Mouse (Mus musculus) CH12.LX (cell line): Measurements from ENCODE around the gene Defa20. TPM values are rescaled to one million over a fixed set of nuclear protein-coding genes. Genes with fewer than 3 reads are reported as not detected.
"Not testable (repeated sequence)": the region's sequence is repeated elsewhere in the genome, so short reads cannot be mapped to it uniquely, and the experiment has no call there.

Experiments
- DNase-seq: peaks from one replicate; pipeline ENCODE4 v3.0.0-alpha.2; 2013; ENCODE audit errors: extremely low read depth
- H3K27ac ChIP-seq: 2 replicates; pipeline ENCODE4 v1.5.1; 2012; ENCODE audit warnings: low read depth, mild to moderate bottlenecking, control low read depth, moderate library complexity; ENCODE audit not compliant: insufficient read depth
- H3K27me3 ChIP-seq: replicated peaks from 2 replicates; pipeline ENCODE3; 2012; ENCODE audit warnings: inconsistent platforms
- H3K36me3 ChIP-seq, 2 experiments: replicated peaks in 1 of 2; 2 replicates each; pipeline versions ENCODE3 to v1.6.1; 2012; ENCODE audit warnings: inconsistent platforms in 1 of 2, low read length in 1 of 2, mild to moderate bottlenecking in 1 of 2, mixed read lengths in 1 of 2, moderate library complexity in 1 of 2; ENCODE audit not compliant: control insufficient read depth in 1 of 2, insufficient read depth in 1 of 2
- H3K4me1 ChIP-seq, 2 experiments: 2 replicates each; pipeline ENCODE4 v1.6.1; 2012; ENCODE audit warnings: inconsistent platforms in 1 of 2, moderate library complexity in 1 of 2; ENCODE audit not compliant: insufficient read depth in 2 of 2, control insufficient read depth in 1 of 2
- H3K4me2 ChIP-seq: 2 replicates; pipeline ENCODE4 v1.6.1; 2012; ENCODE audit warnings: low read depth, mild to moderate bottlenecking, control low read depth; ENCODE audit not compliant: poor library complexity, insufficient read depth, severe bottlenecking
- H3K4me3 ChIP-seq, 3 experiments: fragments of 150-350 bp in 1 of 3; sonication (generic) in 1 of 3; replicated peaks in 1 of 3; 2 replicates each; pipeline versions ENCODE3 to v1.5.1; 2011 to 2012; ENCODE audit warnings: low read depth in 2 of 3, low read length in 2 of 3, mild to moderate bottlenecking in 2 of 3, moderate library complexity in 2 of 3, control low read depth in 1 of 3, improper control_type of control experiment in 1 of 3, inconsistent platforms in 1 of 3, mixed read lengths in 1 of 3; ENCODE audit not compliant: poor library complexity in 1 of 3
- H3K79me2 ChIP-seq: replicated peaks from 2 replicates; pipeline ENCODE4 v1.6.1; 2012; ENCODE audit warnings: mild to moderate bottlenecking, moderate library complexity; ENCODE audit not compliant: control insufficient read depth, poor library complexity, insufficient read depth, severe bottlenecking; ENCODE audit errors: extremely low read depth
- H3K9ac ChIP-seq: 2 replicates; pipeline ENCODE4 v1.6.1; 2012; ENCODE audit warnings: low read depth, mild to moderate bottlenecking, control low read depth, moderate library complexity; ENCODE audit not compliant: insufficient read depth
- H3K9me3 ChIP-seq: replicated peaks from 2 replicates; pipeline ENCODE3; 2012; ENCODE audit warnings: low read length, inconsistent platforms, mixed read lengths
- dilution Hi-C: fragments of 300-500 bp; cut with MboI; formaldehyde crosslinking; loops from 2 replicates; pipeline ENCODE4 v1.14.3; 2020; ENCODE audit warnings: low sequenced_read_pairs; ENCODE audit not compliant: extremely low pct_unique_long_range_greater_than_20kb, extremely low pct_ligation_motif_present
- in situ Hi-C: fragments of 300-500 bp; cut with MboI; formaldehyde crosslinking; loops from 3 replicates; pipeline ENCODE4 v1.14.3; 2019; ENCODE audit warnings: low sequenced_read_pairs, low pct_ligation_motif_present, low pct_unique_long_range_greater_than_20kb, mixed read lengths
- polyA plus RNA-seq: library from polyadenylated mRNA; unstranded; fragments of >175 nt; gene quantifications from 2 replicates; pipeline ENCODE4 v1.2.1, GENCODE M21; 2012; ENCODE audit warnings: low read depth; ENCODE audit not compliant: insufficient read length
- total RNA-seq, 2 experiments: library from RNA; depleted of rRNA; stranded (reverse); fragments of 300-350 nt in 1 of 2; fragments of >200 nt in 1 of 2; gene quantifications; 2 replicates each; pipeline ENCODE4 v1.2.3; 2012 to 2014

Defa20 gene
- total RNA-seq (2012; rRNA removed) (not detected in 2 replicates), total RNA-seq (2014; rRNA removed) (not detected in 2 replicates), polyA plus RNA-seq (not detected in 2 replicates)

GRCm38 (mm10) chr8:21508958-21509357 lies at the start of gene Defa20:
TSS of gene Defa20 (plus strand) at chr8:21509258.
- DNase-seq, H3K9ac ChIP-seq, in situ Hi-C loops, H3K4me3 ChIP-seq, dilution Hi-C loops, H3K4me2 ChIP-seq, H3K27ac ChIP-seq, H3K79me2 ChIP-seq, H3K27me3 ChIP-seq, H3K36me3 ChIP-seq, H3K4me1 ChIP-seq, H3K9me3 ChIP-seq: not testable (repeated sequence)

GRCm38 (mm10) chr8:21528732-21529131 lies 19.7 kb downstream of the Defa20 start, which contains the start of gene Defa32:
TSS of gene Defa32 (plus strand) at chr8:21529032.
- H3K36me3 ChIP-seq, H3K79me2 ChIP-seq, DNase-seq, H3K27ac ChIP-seq, H3K4me3 ChIP-seq, H3K4me1 ChIP-seq, H3K27me3 ChIP-seq, in situ Hi-C loops, H3K9me3 ChIP-seq, H3K4me2 ChIP-seq, H3K9ac ChIP-seq, dilution Hi-C loops: not testable (repeated sequence)

Other genes with a start within 250 kb of the Defa20 start
- gene Defa27, start 193.7 kb upstream of the Defa20 start, total RNA-seq (2012; rRNA removed): not detected in 2 replicates
- not detected in 2 replicates for gene Defa27, start 193.7 kb upstream of the Defa20 start, total RNA-seq (2014; rRNA removed)
- gene Defa27, start 193.7 kb upstream of the Defa20 start, polyA plus RNA-seq: not detected in 2 replicates
- not detected in 2 replicates for gene Defa29, start 182.2 kb upstream of the Defa20 start, total RNA-seq (2012; rRNA removed)
- gene Defa29, start 182.2 kb upstream of the Defa20 start, total RNA-seq (2014; rRNA removed): not detected in 2 replicates
- not detected in 2 replicates for gene Defa29, start 182.2 kb upstream of the Defa20 start, polyA plus RNA-seq
- not detected in 2 replicates for gene Defa2, start 130.7 kb upstream of the Defa20 start, total RNA-seq (2012; rRNA removed)
- not detected in 2 replicates for gene Defa2, start 130.7 kb upstream of the Defa20 start, total RNA-seq (2014; rRNA removed)
- gene Defa2, start 130.7 kb upstream of the Defa20 start, polyA plus RNA-seq: not detected in 2 replicates
- gene Defa33, start 117.4 kb upstream of the Defa20 start, total RNA-seq (2012; rRNA removed): not detected in 2 replicates
- not detected in 2 replicates for gene Defa33, start 117.4 kb upstream of the Defa20 start, total RNA-seq (2014; rRNA removed)
- gene Defa33, start 117.4 kb upstream of the Defa20 start, polyA plus RNA-seq: not detected in 2 replicates
- gene Defa36, start 81.8 kb upstream of the Defa20 start, total RNA-seq (2012; rRNA removed): not detected in 2 replicates
- not detected in 2 replicates for gene Defa36, start 81.8 kb upstream of the Defa20 start, total RNA-seq (2014; rRNA removed)
- not detected in 2 replicates for gene Defa36, start 81.8 kb upstream of the Defa20 start, polyA plus RNA-seq
- not detected in 2 replicates for gene Gm7849, start 52.7 kb upstream of the Defa20 start, total RNA-seq (2012; rRNA removed)
- not detected in 2 replicates for gene Gm7849, start 52.7 kb upstream of the Defa20 start, total RNA-seq (2014; rRNA removed)
- gene Gm7849, start 52.7 kb upstream of the Defa20 start, polyA plus RNA-seq: not detected in 2 replicates
- not detected in 2 replicates for gene Defa32, start 19.8 kb downstream of the Defa20 start, total RNA-seq (2012; rRNA removed)
- not detected in 2 replicates for gene Defa32, start 19.8 kb downstream of the Defa20 start, total RNA-seq (2014; rRNA removed)
- not detected in 2 replicates for gene Defa32, start 19.8 kb downstream of the Defa20 start, polyA plus RNA-seq
- gene Defa37, start 56.1 kb downstream of the Defa20 start, total RNA-seq (2012; rRNA removed): not detected in 2 replicates
- gene Defa37, start 56.1 kb downstream of the Defa20 start, total RNA-seq (2014; rRNA removed): not detected in 2 replicates
- gene Defa37, start 56.1 kb downstream of the Defa20 start, polyA plus RNA-seq: not detected in 2 replicates
- not detected in 2 replicates for gene Defa28, start 73.7 kb downstream of the Defa20 start, total RNA-seq (2012; rRNA removed)
- gene Defa28, start 73.7 kb downstream of the Defa20 start, total RNA-seq (2014; rRNA removed): not detected in 2 replicates
- not detected in 2 replicates for gene Defa28, start 73.7 kb downstream of the Defa20 start, polyA plus RNA-seq
- gene Gm7861, start 85.2 kb downstream of the Defa20 start, total RNA-seq (2012; rRNA removed): not detected in 2 replicates
- gene Gm7861, start 85.2 kb downstream of the Defa20 start, total RNA-seq (2014; rRNA removed): not detected in 2 replicates
- gene Gm7861, start 85.2 kb downstream of the Defa20 start, polyA plus RNA-seq: not detected in 2 replicates
- gene Defa26, start 108.9 kb downstream of the Defa20 start, total RNA-seq (2012; rRNA removed): not detected in 2 replicates
- not detected in 2 replicates for gene Defa26, start 108.9 kb downstream of the Defa20 start, total RNA-seq (2014; rRNA removed)
- gene Defa26, start 108.9 kb downstream of the Defa20 start, polyA plus RNA-seq: not detected in 2 replicates
- gene Defa17, start 146.5 kb downstream of the Defa20 start, total RNA-seq (2012; rRNA removed): not detected in 2 replicates
- not detected in 2 replicates for gene Defa17, start 146.5 kb downstream of the Defa20 start, total RNA-seq (2014; rRNA removed)
- gene Defa17, start 146.5 kb downstream of the Defa20 start, polyA plus RNA-seq: not detected in 2 replicates
- not detected in 2 replicates for gene Defa34, start 156.5 kb downstream of the Defa20 start, total RNA-seq (2012; rRNA removed)
- gene Defa34, start 156.5 kb downstream of the Defa20 start, total RNA-seq (2014; rRNA removed): not detected in 2 replicates
- not detected in 2 replicates for gene Defa34, start 156.5 kb downstream of the Defa20 start, polyA plus RNA-seq
- gene AY761184, start 194.4 kb downstream of the Defa20 start, total RNA-seq (2012; rRNA removed): not detected in 2 replicates
- gene AY761184, start 194.4 kb downstream of the Defa20 start, total RNA-seq (2014; rRNA removed): not detected in 2 replicates
- not detected in 2 replicates for gene AY761184, start 194.4 kb downstream of the Defa20 start, polyA plus RNA-seq
- gene Defa24, start 225.2 kb downstream of the Defa20 start, total RNA-seq (2012; rRNA removed): not detected in 2 replicates
- not detected in 2 replicates for gene Defa24, start 225.2 kb downstream of the Defa20 start, total RNA-seq (2014; rRNA removed)
- not detected in 2 replicates for gene Defa24, start 225.2 kb downstream of the Defa20 start, polyA plus RNA-seq